Mouse (Mus musculus) testis, postnatal 14 days (tissue): ENCODE results near the gene Psmc5.
"Not testable (repeated sequence)": the region's sequence is repeated elsewhere in the genome, so short reads cannot be mapped to it uniquely, and the experiment has no call there.

Experiments
- DNase-seq: peaks from one replicate; pipeline ENCODE4 v3.0.0; 2021; ENCODE audit warnings: low spot score

Psmc5 gene

GRCm38 (mm10) chr11:106255685-106256451, at the start of gene Psmc5, which contains the start of gene Ftsj3:
TSS of gene Psmc5 (plus strand) at chr11:106256154.
TSS of gene Ftsj3 (minus strand) at chr11:106256079.
- peak; percentile 97 for DNase-seq

- no peak for DNase-seq
Measured at GRCm38 (mm10) chr11:106212771-106213170, 43.2 kb upstream of the Psmc5 start.

DNA sequence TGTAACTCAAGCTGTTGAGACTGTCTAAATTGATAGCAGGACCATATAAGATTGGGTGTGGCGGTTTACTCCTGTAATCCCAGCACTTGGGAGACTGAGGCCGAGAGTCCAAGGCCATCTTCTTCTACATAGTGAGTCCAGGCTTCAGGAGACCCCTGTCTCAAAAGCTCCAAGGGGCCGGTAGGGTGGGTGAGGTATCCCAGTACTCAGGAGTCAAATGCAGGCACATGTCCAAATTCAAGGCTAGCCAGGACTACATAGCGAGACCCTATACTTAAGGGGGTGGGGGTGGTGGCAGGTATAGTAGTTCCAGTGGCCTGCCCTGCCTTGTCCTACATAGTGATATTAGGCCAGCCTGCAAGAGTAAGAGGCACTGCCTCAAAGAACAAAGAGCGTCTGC, 41.1 kb upstream of the Psmc5 start:
- no peak for DNase-seq

DNA sequence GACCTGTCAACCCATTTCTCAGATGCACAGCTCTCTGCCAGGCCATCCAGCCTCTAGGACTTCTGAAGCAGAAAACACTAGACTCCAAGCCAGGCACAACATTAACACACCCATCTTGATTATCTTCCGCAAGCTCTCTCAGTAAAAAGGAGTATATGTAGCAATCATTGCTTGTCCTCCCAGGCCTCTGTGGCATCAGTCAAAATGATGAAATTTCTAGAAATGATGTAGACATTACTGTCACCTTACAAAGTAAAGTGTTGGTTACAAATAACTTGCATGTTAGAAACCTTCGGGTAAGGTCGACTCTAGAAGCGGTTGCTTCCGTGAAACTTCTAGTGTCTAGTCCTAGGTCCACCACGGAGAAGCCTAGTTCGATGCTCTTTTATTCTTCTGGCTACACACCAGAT, 40.5 kb upstream of the Psmc5 start:
- DNase-seq, result no peak

GRCm38 (mm10) chr11:106215927-106216729, 39.8 kb upstream of the Psmc5 start, which contains the start of gene Ccdc47:
TSS of gene Ccdc47 (minus strand) at chr11:106216344.
- DNase-seq, result peak; percentile 97

DNA sequence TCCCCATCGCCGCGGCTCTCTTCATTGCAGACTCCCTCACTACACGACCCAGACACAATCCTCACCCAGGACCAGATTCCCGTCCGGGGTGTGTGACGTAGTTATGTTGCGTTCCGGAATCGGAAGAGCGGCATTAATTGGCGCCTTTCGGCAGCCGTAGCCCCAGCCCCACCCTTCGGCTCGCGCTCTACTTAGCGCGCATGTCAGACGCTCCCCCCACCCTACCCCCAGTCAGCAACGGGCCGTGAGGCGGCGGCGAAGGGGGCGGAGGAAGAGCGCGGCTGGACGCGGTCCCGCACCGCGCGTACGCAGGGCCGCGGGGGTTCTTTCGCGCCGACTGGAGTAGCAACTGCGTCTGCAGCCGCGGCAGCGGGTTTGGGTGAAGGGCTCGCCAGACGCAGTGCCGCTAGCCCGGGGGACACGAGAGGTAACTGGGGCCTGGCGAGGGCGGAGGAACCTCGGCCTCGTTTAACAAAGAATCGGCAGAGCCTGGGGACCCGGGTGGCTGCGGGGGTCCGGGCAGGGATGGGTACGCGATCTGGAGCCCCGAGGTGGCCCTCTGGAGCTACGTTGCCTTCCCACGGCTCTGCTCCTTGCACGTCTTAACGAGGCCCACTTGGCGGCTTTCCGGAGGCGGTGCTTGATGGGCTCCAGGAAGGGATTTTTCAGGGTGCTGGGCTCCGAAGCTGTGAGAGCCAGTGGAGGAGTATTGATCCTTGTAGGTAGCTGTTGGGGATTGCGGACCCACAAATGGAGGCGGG, 39.0 kb upstream of the Psmc5 start, which contains the start of gene Ddx42:
Ddx42 (plus strand) TSS at position 197 of the 761 bp plus-strand sequence.
- DNase-seq, result peak; percentile 92

DNA sequence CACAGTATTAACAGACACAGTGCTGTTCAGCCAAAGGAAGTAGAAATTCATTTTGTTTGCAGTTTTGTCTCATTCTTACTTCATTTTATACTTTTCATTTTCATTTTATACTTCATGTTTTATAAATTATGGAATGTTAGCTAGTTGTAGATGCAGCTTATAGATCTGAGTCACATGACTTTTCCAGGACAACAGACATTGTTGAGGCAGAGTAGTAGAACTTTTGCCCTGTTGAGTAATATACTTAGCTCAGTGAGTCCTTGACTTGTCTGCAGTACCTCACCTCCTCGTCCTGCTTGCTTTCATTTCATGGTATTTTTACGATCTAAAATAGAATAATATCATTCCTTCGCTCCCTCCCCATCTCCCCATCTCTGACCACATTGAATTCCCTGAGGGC, 35.4 kb upstream of the Psmc5 start:
- DNase-seq, result no peak

DNA sequence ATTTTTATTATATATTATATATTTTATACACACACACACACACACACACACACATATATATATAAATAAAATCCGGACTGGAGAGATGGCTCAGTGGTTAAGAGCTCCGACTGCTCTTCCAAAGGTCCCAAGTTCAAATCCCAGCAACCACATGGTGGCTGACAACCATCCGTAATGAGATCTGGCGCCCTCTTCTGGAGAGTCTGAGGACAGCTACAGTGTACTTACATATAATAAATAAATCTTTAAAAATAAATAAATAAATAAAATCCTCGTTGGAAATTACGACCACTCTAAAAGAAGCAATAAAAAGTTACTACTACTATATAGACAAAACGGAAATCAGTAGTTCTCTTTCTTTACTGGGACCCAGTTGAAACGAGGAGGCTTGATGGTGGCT, 22.0 kb upstream of the Psmc5 start:
- not testable (repeated sequence) for DNase-seq

GRCm38 (mm10) chr11:106246834-106247233, 9.1 kb upstream of the Psmc5 start:
- DNase-seq, result no peak

DNA sequence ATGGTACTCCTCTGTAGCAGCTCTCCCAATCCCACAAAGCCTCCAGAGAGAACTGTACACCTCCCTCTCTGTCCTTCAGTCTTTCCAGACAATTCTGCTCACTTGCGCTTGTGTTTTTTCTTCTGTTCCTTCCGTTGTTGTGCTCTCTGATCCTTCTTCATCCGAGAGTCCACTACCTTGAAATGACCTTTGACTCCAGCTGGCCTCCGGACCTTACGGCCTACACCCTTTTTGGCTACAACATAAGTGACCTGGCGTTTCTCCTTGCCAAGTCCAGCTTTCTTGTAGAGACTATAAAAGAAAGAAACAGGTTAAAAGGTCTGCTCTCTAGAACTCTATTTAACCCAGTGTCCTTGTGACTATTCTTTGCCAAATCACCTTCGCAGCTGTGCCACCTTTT, 6.6 kb upstream of the Psmc5 start:
- DNase-seq, result no peak

- DNase-seq, result no peak
Measured at GRCm38 (mm10) chr11:106254767-106255166, 1.2 kb upstream of the Psmc5 start.

DNA sequence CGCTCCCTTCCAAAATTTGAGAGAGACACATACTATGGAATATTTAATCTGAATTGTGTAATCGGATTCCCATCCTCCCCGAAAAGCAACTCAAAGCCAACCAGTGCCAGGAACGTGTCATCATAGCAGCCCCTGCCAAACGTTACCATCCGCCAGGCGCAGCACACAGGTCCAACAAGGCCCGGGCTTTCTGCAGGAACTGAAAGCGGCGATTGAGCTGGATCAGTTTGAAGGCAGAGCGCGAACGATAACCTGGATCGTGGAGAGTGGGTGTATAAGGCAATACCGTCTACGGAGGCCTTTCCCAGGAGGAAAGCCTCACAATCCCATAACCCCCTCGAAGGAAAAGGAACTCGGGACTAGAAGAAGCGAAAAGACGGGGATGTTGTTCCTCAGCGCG, 780 bp upstream of the Psmc5 start:
- DNase-seq, result no peak

GRCm38 (mm10) chr11:106256775-106257174, 821 bp downstream of the Psmc5 start:
- DNase-seq, result no peak

- no peak for DNase-seq
Measured at GRCm38 (mm10) chr11:106260826-106261450, 5.0 kb downstream of the Psmc5 start.

- no peak for DNase-seq
Measured at GRCm38 (mm10) chr11:106263963-106264362, 8.0 kb downstream of the Psmc5 start.

DNA sequence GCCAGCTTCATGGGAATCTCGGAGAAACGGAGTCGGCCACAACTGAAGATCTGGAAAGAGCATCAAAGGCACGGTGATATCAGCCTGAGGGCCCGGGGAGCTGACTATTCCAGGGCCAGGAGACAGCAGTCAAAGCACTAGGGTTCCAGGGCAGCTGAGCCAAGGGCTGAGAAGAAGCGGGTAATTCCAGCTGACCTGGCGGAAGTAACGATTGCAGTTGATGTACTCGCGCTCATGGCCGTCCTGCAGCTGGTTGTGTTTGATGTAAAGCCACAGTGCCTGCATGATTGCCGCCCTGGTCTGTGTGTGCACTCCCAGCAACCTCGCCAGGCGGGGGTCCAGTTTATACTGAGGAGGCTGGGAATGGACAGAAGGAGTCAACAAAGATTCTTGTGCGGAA, 9.0 kb downstream of the Psmc5 start:
- DNase-seq, result no peak

- no peak for DNase-seq
Measured at GRCm38 (mm10) chr11:106265570-106265969, 9.6 kb downstream of the Psmc5 start.

DNA sequence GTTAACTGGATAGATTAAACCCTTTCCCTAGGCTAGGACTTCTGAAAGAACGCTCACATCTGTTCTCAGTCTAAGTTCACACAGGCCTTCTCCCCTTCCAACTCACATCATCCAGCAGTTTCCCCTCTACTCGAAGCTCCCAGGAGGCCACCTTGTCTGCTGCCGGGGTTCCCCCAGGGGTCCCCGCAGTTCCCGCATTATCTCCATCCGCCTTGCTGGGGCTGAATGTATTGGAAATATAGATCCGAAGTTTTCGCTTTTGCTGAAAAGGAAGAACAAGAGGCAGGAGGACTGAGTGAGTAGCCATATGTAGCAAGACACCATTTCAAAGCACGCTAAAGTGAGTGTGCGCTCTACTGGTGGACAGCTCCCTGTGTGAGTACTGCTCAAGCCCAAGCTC, 10.5 kb downstream of the Psmc5 start:
- no peak for DNase-seq

DNA sequence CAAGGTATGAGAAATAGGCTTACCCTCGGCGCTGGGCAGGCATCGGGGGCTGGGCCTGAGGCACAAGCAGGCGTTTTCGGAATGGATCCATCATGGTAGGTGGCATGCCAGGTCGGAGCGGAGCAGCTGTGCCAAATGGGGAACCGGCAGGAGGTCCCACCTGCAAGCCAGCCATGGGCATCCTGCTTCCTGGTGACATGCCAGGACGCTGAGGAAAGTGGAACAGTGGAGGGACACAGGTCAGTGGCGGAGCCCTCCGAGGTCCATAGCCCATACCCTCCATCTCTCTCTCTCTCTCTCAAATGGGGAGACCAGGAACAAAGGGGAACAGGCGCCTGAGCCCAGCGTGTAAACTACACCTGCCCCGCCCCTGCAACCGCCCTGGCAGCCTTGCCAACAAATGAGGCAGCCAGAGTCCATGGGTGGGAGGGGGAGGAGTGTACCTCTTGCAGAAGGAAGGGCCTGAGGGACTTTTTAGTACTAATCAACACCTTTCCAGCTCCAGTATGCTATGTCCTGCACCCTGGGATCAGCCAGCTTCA, 11.4 kb downstream of the Psmc5 start:
- DNase-seq, result no peak

DNA sequence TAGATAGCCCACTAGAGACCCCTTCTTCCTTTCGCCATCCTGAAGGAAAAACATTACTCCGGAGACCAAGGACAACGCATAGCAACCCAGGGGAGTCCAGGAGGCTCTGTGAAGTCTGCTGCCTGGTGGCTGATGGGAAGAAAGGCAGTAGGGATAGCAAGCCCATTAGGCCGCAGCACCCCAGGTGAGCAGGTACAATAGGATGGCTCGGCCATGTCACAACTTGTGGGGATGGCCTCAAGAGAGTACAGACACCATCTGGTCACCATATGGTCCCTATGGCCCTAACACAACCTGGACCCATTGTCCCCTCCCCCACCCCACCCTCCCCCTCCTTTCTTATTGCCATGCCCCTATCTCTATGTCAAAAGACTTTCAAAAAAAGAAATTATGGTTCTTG, 11.9 kb downstream of the Psmc5 start:
- DNase-seq, result no peak

- peak; percentile 82 for DNase-seq
Measured at GRCm38 (mm10) chr11:106268326-106269059, 12.5 kb downstream of the Psmc5 start.
